ENCODE assay signal across 16 mouse cellular contexts in the genomic region with DNA sequence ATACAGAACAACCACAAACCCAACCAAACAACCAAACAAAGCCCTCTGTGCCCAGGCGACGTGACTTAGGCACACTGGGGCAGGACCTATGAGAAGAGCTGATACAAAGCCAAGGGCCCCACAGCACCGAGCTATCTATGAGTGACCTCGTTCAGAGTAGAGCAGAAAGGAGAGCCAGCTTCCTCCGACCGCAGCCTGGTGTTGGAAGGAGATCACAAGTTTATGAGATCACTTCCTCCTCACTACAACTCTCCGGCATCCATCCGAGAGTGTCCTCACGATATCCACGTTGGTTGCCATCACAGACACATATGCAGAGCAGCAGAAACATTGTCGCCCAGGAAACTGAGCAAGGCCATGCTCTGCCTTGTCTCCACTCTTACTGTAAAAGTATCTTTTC.
DNase-seq lines count a peak whose midpoint lies in the region; ATAC-seq and TF ChIP-seq lines count a peak whose summit lies in the region.
"Had no signal": no experiment of that assay in that cellular context is flagged by ENCODE, and none has a peak within 500 bp of the region (broad histone marks: within the 10 kb centered on the region; RNA-seq: fewer than 3 reads in every experiment).

No protein-coding gene starts in this region.

- H3K79me2 ChIP-seq in myocyte (ENCODE audit: control insufficient read depth, insufficient read depth): peaks cover 4% of the 10 kb centered on the region

- H3K27me3 ChIP-seq in liver, embryonic 13.5 days: no peaks in the 10 kb centered on the region
- H3K27me3 ChIP-seq in myocyte (ENCODE audit: control insufficient read depth, insufficient read depth, insufficient read length): no peaks in the 10 kb centered on the region
- H3K27me3 ChIP-seq: limb, embryonic 13.5 days; midbrain, embryonic 13.5 days had no signal

- ATAC-seq in CD4-positive, CD25-positive, alpha-beta regulatory T cell, adult 4 months: no peak
- ATAC-seq in liver, embryonic 13.5 days (ENCODE audit: low read depth): 0 out of 2 replicates have a peak, but pooled peaks have one; percentile 16
- ATAC-seq: midbrain, embryonic 13.5 days had no signal

- peaks cover 30% of the 10 kb centered on the region for H3K4me1 ChIP-seq in liver, embryonic 13.5 days (replicated peaks)

- H3K36me3 ChIP-seq in liver, embryonic 13.5 days: 0 out of 2 replicates have a peak, but pooled peaks cover 3% of the 10 kb centered on the region
- peaks cover 44% of the 10 kb centered on the region for H3K36me3 ChIP-seq in myocyte (ENCODE audit: control insufficient read depth, insufficient read depth)
- H3K36me3 ChIP-seq: hindbrain, embryonic 10.5 days; limb, embryonic 13.5 days; midbrain, embryonic 13.5 days had no signal

- 20% methylated on average over 11 of the region's 11 CpGs for WGBS in liver, embryonic 13.5 days (ENCODE audit: insufficient replicate concordance)

- no peak overlapping the region for H3K27ac ChIP-seq in liver, embryonic 13.5 days
- H3K27ac ChIP-seq: hindbrain, embryonic 10.5 days; limb, embryonic 13.5 days; midbrain, embryonic 13.5 days had no signal

- H3K4me3 ChIP-seq in liver, embryonic 13.5 days (replicated peaks): no peak overlapping the region
- H3K4me3 ChIP-seq in myocyte: no peak overlapping the region
- H3K4me3 ChIP-seq: hindbrain, embryonic 10.5 days; limb, embryonic 13.5 days; midbrain, embryonic 13.5 days had no signal

- no peak for TF ChIP-seq POLR2A in myocyte (IDR thresholded peaks at IDR 0.05; ENCODE audit: insufficient read length, low read depth)

- no peak overlapping the region for H3K4me2 ChIP-seq in liver, embryonic 13.5 days
- H3K4me2 ChIP-seq in myocyte (ENCODE audit: low read depth): peak overlapping the region; percentile 50
- H3K4me2 ChIP-seq: limb, embryonic 13.5 days; midbrain, embryonic 13.5 days had no signal

- peak; percentile 19 for DNase-seq in CD4-positive, CD25-positive, alpha-beta regulatory T cell, adult 2 months (ENCODE audit: low read depth, low spot score)
- peak; percentile 47 for DNase-seq in CD4-positive helper T cell, adult 2 months (ENCODE audit: low read depth, low spot score)
- DNase-seq in liver, embryonic 13.5 days: no peak
- DNase-seq in kidney, adult 9 months: no peak
- no peak for DNase-seq in right cerebral cortex, adult 18-20 months
- no peak for DNase-seq in layer of hippocampus, postnatal 25 days (ENCODE audit: extremely low spot score in 1 of 2, low spot score in 1 of 2)
- DNase-seq: adrenal gland, adult 2 months; cerebellum, adult 11 months; embryo, embryonic 11 days; gastrocnemius, postnatal 25 days; kidney, adult 8-10 months had no signal

- no peak overlapping the region for H3ac ChIP-seq in myocyte (ENCODE audit: control insufficient read depth, insufficient read length)

- no peaks in the 10 kb centered on the region for H3K9me3 ChIP-seq in liver, embryonic 13.5 days (replicated peaks)
- H3K9me3 ChIP-seq: hindbrain, embryonic 10.5 days; limb, embryonic 13.5 days; midbrain, embryonic 13.5 days had no signal

- no peak overlapping the region for H3K9ac ChIP-seq in liver, embryonic 13.5 days
- H3K9ac ChIP-seq: limb, embryonic 13.5 days; midbrain, embryonic 13.5 days had no signal

TF ChIP-seq in myocyte, 11 proteins besides CTCF, POLR2A, EP300 and RAD21:
- TF ChIP-seq MYOG (IDR thresholded peaks at IDR 0.05; ENCODE audit: control insufficient read depth in 1 of 3, insufficient read depth in 1 of 3, insufficient read length in 2 of 3, low read depth in 2 of 3) (no peak), REST (IDR thresholded peaks at IDR 0.05; ENCODE audit: insufficient read depth, insufficient read length) (no peak), USF1 (IDR thresholded peaks at IDR 0.05; ENCODE audit: low read depth) (no peak), TCF12 (IDR thresholded peaks at IDR 0.05; ENCODE audit: insufficient read depth, poor library complexity, severe bottlenecking) (no peak), POLR2AphosphoS2 (IDR thresholded peaks at IDR 0.05; ENCODE audit: insufficient read length, low read depth) (no peak), CEBPB (IDR thresholded peaks at IDR 0.05; ENCODE audit: insufficient read depth, poor library complexity, severe bottlenecking) (no peak), MYOD1 (IDR thresholded peaks at IDR 0.05; ENCODE audit: control insufficient read depth in 1 of 3, insufficient read length in 2 of 3, low read depth in 2 of 3) (no peak), SRF (IDR thresholded peaks at IDR 0.05; ENCODE audit: control insufficient read depth, insufficient read length, low read depth) (no peak), MAX (IDR thresholded peaks at IDR 0.05; ENCODE audit: low read depth) (no peak), E2F4 (IDR thresholded peaks at IDR 0.05; ENCODE audit: insufficient read depth) (no peak), TCF3 (IDR thresholded peaks at IDR 0.05; ENCODE audit: insufficient read length, low read depth) (no peak)

Comparison
In these comparisons a context has a peak if more than half of its experiments do, and no peak if none do; other contexts are left out.
1. DNase-seq: peak in CD4-positive, CD25-positive, alpha-beta regulatory T cell, adult 2 months (single experiment) and CD4-positive helper T cell, adult 2 months (single experiment); none in liver, embryonic 13.5 days (single experiment), kidney, adult 9 months (single experiment), right cerebral cortex, adult 18-20 months (single experiment) and layer of hippocampus, postnatal 25 days (0 of 2).